Mouse (Mus musculus) embryo, embryonic 11.5 days (tissue): ENCODE measurements around the gene Stk35.
A peak's percentile ranks its signal among the peaks of the same experiment; 100 is the strongest.
"Not testable (repeated sequence)": the region's sequence is repeated elsewhere in the genome, so short reads cannot be mapped to it uniquely, and the experiment has no call there.

Experiments used
- DNase-seq: peaks from one replicate; pipeline ENCODE4 v3.0.0-alpha.2; 2012; ENCODE audit warnings: low read depth, low spot score

Stk35 gene

GRCm38 (mm10) chr2:129834881-129835280, 34.6 kb downstream of the Stk35 start:
- no peak for DNase-seq

DNA sequence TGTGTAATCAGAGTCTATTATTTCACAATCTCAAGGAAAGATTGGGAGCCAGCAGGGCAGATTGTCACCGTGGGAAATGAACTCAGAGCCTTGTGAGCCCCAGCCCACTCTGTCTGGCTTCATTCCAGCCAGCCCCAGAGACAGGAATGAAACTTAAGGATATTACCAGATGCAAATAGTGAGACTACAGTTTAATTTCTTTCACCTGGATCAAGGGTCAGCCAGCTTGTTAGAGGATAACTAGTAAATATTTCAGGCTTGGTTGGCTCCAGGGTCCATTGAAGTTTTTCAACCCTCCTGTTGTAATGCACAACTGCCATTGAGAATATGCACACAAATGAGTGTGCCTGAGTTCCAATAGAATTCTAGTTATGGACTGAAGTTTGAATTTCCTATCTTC, 36.6 kb downstream of the Stk35 start:
- DNase-seq: no peak

- no peak for DNase-seq
Measured at GRCm38 (mm10) chr2:129838321-129838720, 38.0 kb downstream of the Stk35 start.

DNA sequence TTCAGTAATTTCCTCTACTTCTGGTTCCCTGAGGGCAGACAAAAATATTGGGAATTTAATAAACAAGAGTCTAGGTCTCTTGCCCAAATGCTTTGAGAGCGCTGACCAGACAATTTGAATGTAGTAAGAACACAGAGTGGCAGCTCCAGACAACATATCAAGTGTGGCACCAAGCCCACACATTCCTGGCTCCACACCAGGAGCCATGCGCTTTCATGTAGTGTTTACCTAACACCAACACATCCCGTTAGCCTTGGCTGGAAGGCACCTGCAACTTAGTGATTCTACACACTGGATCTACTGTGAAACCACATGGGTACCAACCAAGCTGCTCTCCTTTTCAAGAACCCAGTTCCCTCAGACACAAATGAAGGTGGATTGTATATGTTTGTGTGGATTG, 45.5 kb downstream of the Stk35 start:
- DNase-seq: no peak

DNA sequence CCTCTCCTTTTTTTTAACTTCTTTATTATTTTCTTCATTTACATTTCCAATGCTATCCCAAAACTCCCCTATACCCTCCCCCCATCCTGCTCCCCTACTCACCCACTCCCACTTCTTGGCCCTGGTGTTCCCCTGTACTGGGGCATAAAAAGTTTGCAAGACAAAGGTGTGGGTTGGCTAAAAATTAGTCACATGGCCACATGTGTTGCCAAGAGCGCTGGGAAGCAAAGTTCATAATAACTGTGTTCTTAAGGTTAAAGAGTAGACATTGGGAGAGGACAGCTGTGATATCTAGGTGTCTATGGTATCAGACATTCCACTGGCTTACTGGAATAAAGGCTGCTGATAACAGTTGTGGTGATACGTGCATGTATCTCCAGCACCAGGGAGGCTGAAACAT, 46.2 kb downstream of the Stk35 start:
- DNase-seq: no peak

GRCm38 (mm10) chr2:129849078-129849477, 48.8 kb downstream of the Stk35 start:
- not testable (repeated sequence) for DNase-seq

- DNase-seq: no peak
Measured at GRCm38 (mm10) chr2:129851512-129851911, 51.2 kb downstream of the Stk35 start.

DNA sequence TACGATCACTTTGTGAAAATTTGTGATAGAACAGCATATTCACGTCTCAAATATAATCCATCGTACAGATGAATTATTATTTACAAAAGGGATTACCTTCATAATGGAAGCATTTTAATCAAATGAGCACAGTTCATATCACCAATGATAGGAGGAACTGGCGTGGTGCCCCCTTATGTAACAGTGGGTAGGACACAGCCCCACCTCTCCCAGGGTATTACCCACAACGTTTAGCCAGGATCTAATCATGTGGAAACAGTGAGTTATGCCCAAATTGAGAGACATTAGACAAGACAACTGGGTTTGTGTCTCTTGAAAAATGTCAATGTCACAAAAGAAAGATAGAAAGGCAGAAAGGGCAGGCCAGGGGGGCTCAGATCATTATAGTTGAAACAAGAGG, 62.9 kb downstream of the Stk35 start:
- no peak for DNase-seq

DNA sequence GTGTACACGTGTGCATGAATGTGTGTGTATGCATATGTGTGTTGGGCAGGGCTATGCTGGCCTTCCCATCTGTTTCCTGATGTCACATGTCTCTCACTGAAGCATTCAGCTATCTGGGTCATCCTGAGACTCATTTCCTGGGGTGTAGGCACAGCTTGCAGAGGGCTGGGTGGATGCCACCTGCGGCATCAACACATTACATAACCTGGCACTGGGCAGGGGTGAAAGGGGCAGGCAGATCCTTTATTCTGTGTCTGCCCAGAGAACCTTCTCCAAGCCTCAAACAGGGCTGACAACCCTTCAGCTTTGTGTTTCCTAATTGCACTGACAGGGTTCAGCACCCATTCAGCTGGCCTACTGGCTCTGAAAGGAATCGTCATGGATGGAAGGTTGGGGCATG, 64.6 kb downstream of the Stk35 start:
- DNase-seq: no peak

DNA sequence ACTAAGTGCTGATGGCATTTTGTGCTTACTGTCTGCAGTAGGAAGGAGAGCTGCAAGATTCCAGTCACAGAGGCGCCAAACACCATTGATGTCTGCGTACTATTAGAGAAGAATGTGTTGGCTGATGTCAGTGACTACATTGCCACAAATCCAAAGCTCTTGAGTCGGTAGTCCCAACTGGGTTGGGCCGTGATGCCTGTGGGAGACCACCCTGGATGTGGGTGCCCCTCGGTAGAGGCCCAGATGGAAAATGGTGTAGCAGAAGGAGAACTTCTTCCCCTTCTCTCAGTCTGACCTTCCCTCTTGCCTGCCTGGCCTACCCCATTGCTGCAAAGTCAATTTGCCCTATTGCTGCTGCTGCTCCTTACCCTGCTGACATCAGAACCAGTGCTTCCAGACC, 68.8 kb downstream of the Stk35 start:
- no peak for DNase-seq

GRCm38 (mm10) chr2:129871246-129871645, 70.9 kb downstream of the Stk35 start:
- DNase-seq: no peak

DNA sequence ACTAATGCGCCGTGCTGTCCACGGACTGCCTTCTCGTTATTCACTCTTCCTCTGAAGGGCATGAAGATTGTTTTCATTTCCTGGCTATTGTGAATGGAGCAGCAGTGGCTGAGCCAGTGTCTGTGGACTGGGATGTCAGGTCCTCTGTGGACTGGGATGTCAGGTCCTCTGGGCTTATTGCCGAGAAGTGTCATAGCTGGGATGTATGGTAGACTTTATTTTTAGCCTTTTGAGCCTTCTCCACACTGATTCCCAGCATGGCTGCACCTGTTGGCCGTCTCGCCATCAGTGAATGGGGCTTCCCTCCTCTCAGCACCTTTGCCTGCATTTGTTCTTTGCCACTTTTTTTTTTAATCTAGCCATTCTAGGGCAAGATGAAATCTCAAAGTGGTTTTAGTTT, 71.8 kb downstream of the Stk35 start:
- no peak for DNase-seq

GRCm38 (mm10) chr2:129873489-129873888, 73.2 kb downstream of the Stk35 start:
- peak; percentile 47 for DNase-seq

- DNase-seq: no peak
Measured at GRCm38 (mm10) chr2:129874084-129874483, 73.8 kb downstream of the Stk35 start.

- no peak for DNase-seq
Measured at GRCm38 (mm10) chr2:129874509-129875095, 74.3 kb downstream of the Stk35 start.

DNA sequence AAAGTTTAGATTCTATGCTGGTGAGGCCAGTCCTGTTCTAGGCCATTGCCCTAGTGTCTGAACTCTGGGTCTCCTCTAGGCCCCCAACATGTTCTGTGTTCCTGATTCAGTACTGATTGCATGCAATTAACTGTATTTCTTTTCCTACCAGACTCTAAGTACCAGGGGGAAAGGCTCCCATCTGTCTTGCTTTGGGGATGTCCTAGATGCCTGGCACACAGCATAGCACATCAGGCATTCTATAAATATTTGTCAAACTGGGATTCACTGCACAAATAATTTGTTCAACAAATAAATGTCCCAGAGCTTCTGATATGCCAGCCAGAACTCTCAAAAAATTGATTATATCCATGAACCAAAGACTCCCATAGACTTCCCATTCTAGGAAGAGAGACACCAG, 76.6 kb downstream of the Stk35 start:
- no peak for DNase-seq

DNA sequence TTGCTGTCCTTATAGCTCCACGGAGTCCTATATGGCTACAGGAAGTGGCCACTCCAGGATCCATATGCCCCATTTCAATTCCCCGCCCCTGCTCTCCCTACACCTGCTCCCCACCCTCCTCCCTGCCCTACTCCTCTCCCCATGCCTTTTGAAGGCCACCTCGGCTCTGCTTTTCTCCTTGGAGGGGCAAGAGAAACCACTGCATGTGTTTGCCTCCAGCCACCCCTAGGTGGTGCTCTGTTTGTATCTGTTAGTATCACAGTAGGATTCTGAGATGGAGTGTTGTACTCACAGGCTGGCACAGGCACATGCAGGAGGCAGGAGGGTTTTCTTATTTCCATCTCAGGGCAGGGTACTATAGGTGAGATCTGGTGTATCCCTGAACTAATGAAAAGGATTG, 79.5 kb downstream of the Stk35 start:
- DNase-seq: peak; percentile 16

DNA sequence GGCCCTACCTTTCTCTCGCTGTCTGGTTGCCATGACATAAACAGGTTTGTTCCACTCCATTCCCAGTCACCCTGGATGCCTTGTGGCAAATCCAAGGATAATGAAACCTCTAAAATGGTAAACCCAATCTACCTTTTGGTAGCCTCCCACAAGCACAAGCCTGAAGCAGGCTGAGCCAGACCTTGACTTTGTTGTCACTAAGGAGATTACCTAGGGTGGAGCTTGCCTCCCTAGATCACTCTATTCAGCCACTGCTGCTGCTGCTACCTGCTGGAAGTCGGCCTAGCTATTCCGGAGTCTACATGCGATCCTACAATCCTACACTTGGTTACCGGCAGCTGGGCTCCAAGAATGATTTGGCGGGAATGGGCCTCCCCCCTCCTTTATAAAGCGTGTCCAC, 79.9 kb downstream of the Stk35 start:
- DNase-seq: no peak

GRCm38 (mm10) chr2:129881886-129882285, 81.6 kb downstream of the Stk35 start:
- DNase-seq: no peak
